Mouse (Mus musculus) cerebellum, adult 9-10 months (tissue): ENCODE data around the gene Mettl7a2.
"Not testable (repeated sequence)": the region's sequence is repeated elsewhere in the genome, so short reads cannot be mapped to it uniquely, and the experiment has no call there.

Source experiments
- DNase-seq: peaks from one replicate; pipeline ENCODE4 v3.0.0; 2022

Gene Mettl7a2

GRCm38 (mm10) chr15:100352711-100353250 is at the start of gene Mettl7a2, which contains the start of gene Methig1:
Mettl7a2 (plus strand) TSS chr15:100353200.
Methig1 (plus strand) TSS chr15:100353149.
- no peak for DNase-seq

GRCm38 (mm10) chr15:100303428-100304018 is 49.5 kb upstream of the Mettl7a2 start:
- DNase-seq: peak; percentile 35

GRCm38 (mm10) chr15:100304019-100304991 is 48.7 kb upstream of the Mettl7a2 start, which contains the start of gene Mettl7a1:
Mettl7a1 (plus strand) TSS chr15:100304140.
- peak; percentile 84 for DNase-seq

GRCm38 (mm10) chr15:100306201-100306600 is 46.8 kb upstream of the Mettl7a2 start:
- DNase-seq: no peak

- peak; percentile 69 for DNase-seq
Observed at GRCm38 (mm10) chr15:100307438-100308096, 45.4 kb upstream of the Mettl7a2 start.

GRCm38 (mm10) chr15:100312346-100312745 is 40.7 kb upstream of the Mettl7a2 start:
- no peak for DNase-seq

- no peak for DNase-seq
Observed at GRCm38 (mm10) chr15:100314448-100315145, 38.4 kb upstream of the Mettl7a2 start.

- DNase-seq: not testable (repeated sequence)
Observed at GRCm38 (mm10) chr15:100318014-100318671, 34.9 kb upstream of the Mettl7a2 start.

- no peak for DNase-seq
Observed at GRCm38 (mm10) chr15:100319884-100320283, 33.1 kb upstream of the Mettl7a2 start.

- no peak for DNase-seq
Observed at GRCm38 (mm10) chr15:100320295-100320905, 32.6 kb upstream of the Mettl7a2 start.

GRCm38 (mm10) chr15:100321134-100321533 is 31.9 kb upstream of the Mettl7a2 start:
- peak; percentile 75 for DNase-seq

GRCm38 (mm10) chr15:100324021-100324591 is 28.9 kb upstream of the Mettl7a2 start:
- no peak for DNase-seq

GRCm38 (mm10) chr15:100325235-100325634 is 27.8 kb upstream of the Mettl7a2 start:
- no peak for DNase-seq

GRCm38 (mm10) chr15:100328089-100328488 is 24.9 kb upstream of the Mettl7a2 start:
- not testable (repeated sequence) for DNase-seq

GRCm38 (mm10) chr15:100329336-100329735 is 23.7 kb upstream of the Mettl7a2 start:
- not testable (repeated sequence) for DNase-seq

GRCm38 (mm10) chr15:100330739-100331138 is 22.3 kb upstream of the Mettl7a2 start:
- DNase-seq: no peak

GRCm38 (mm10) chr15:100332077-100332961 is 20.7 kb upstream of the Mettl7a2 start:
- DNase-seq: not testable (repeated sequence)

- DNase-seq: no peak
Observed at GRCm38 (mm10) chr15:100334629-100335028, 18.4 kb upstream of the Mettl7a2 start, which contains the start of gene Mettl7a3. Mettl7a3 (plus strand) TSS chr15:100334929.

GRCm38 (mm10) chr15:100337328-100337727 is 15.7 kb upstream of the Mettl7a2 start:
- not testable (repeated sequence) for DNase-seq

- DNase-seq: peak; percentile 77
Observed at GRCm38 (mm10) chr15:100337847-100338246, 15.2 kb upstream of the Mettl7a2 start.
